Mouse (Mus musculus) heart, embryonic 11.5 days (tissue): Measurements from ENCODE around the gene D230025D16Rik. TPM values are rescaled to one million over a fixed set of nuclear protein-coding genes. Genes with fewer than 3 reads are reported as not detected.

Source experiments
- ATAC-seq: fragments of 200-750 bp; cut with Nextera tagmentation; replicated peaks from 2 replicates; pipeline ENCODE4 v1.8.0; 2017; ENCODE audit warnings: moderate library complexity; ENCODE audit not compliant: insufficient number of reproducible peaks, low FRiP score, low TSS enrichment
- H3K27ac ChIP-seq: fragments of 300-500 bp; sonication (generic); 2 replicates; pipeline ENCODE4 v1.5.1; 2014; ENCODE audit warnings: mild to moderate bottlenecking, low read depth, low read length
- H3K27me3 ChIP-seq: fragments of 300-500 bp; sonication (generic); 2 replicates; pipeline ENCODE4 v1.6.1; 2014; ENCODE audit warnings: mild to moderate bottlenecking, low read length, mixed read lengths; ENCODE audit not compliant: control insufficient read depth, insufficient read depth
- H3K36me3 ChIP-seq: fragments of 300-500 bp; sonication (generic); 2 replicates; pipeline ENCODE4 v1.6.1; 2014; ENCODE audit warnings: mild to moderate bottlenecking, low read length, moderate library complexity, mixed read lengths; ENCODE audit not compliant: control insufficient read depth, insufficient read depth
- H3K4me1 ChIP-seq: fragments of 300-500 bp; sonication (generic); 2 replicates; pipeline ENCODE4 v1.6.1; 2014; ENCODE audit warnings: low read length; ENCODE audit not compliant: control insufficient read depth, insufficient read depth
- H3K4me2 ChIP-seq: fragments of 300-500 bp; sonication (generic); 2 replicates; pipeline ENCODE4 v1.6.1; 2014; ENCODE audit warnings: mild to moderate bottlenecking, moderate library complexity
- H3K4me3 ChIP-seq: fragments of 300-500 bp; sonication (generic); 2 replicates; pipeline ENCODE4 v1.5.1; 2014; ENCODE audit warnings: low read depth, low read length
- H3K9ac ChIP-seq: fragments of 300-500 bp; sonication (generic); 2 replicates; pipeline ENCODE4 v1.6.1; 2014; ENCODE audit warnings: mild to moderate bottlenecking, low read depth, low read length, moderate library complexity
- H3K9me3 ChIP-seq: fragments of 300-500 bp; sonication (generic); replicated peaks from 2 replicates; pipeline ENCODE4 v1.6.1; 2016; ENCODE audit warnings: low read length; ENCODE audit not compliant: control insufficient read depth
- WGBS: fragments of 180-500 bp; shearing (Covaris S2); extraction: QIAGEN DNeasy Blood & Tissue Kit; methylation state at CpG from one replicate; pipeline ENCODE4 v1.1.7; 2014; ENCODE audit not compliant: insufficient replicate concordance; 5-methylcytosine and 5-hydroxymethylcytosine counted together
- polyA plus RNA-seq: library from polyadenylated mRNA; unstranded; fragments of >200 nt; fragmentation: Nextera tagmentation; extraction: Ambion mirVana; gene quantifications from 2 replicates; pipeline ENCODE4 v1.2.1, GENCODE M21; 2014

D230025D16Rik gene
- polyA plus RNA-seq, 1 experiment from 2014 or later: 20.9 TPM

- Histone ChIP-seq H3K27ac (no peak overlapping the region), H3K36me3 (no peaks in the 10 kb centered on the region; the same call in 1 of the 2 replicates), H3K27me3 (peaks cover 39% of the 10 kb centered on the region), H3K4me2 (no peak overlapping the region), H3K4me3 (no peak overlapping the region), H3K9me3 (no peaks in the 10 kb centered on the region), H3K4me1 (peaks cover 6% of the 10 kb centered on the region), H3K9ac (no peak overlapping the region)
- 61% methylated on average over 4 of the region's 4 CpGs for WGBS
- ATAC-seq: no peak
Measured at GRCm38 (mm10) chr8:105282239-105282638, 57.3 kb downstream of the D230025D16Rik start.

GRCm38 (mm10) chr8:105283074-105283473 is 58.1 kb downstream of the D230025D16Rik start:
- no peak overlapping the region for H3K4me3 ChIP-seq
- ATAC-seq: 0 out of 2 replicates have a peak, but pooled peaks have one; percentile 28
- H3K4me1 ChIP-seq: peaks cover 6% of the 10 kb centered on the region
- H3K9ac ChIP-seq: no peak overlapping the region
- H3K36me3 ChIP-seq: no peaks in the 10 kb centered on the region; the same call in 1 of the 2 replicates
- no peaks in the 10 kb centered on the region for H3K9me3 ChIP-seq
- no peak overlapping the region for H3K4me2 ChIP-seq
- no peak overlapping the region for H3K27ac ChIP-seq
- peaks cover 30% of the 10 kb centered on the region for H3K27me3 ChIP-seq
- WGBS: 26% methylated on average over 23 of the region's 23 CpGs

- H3K4me3 ChIP-seq: no peak overlapping the region
- H3K27me3 ChIP-seq: peaks cover 21% of the 10 kb centered on the region
- 50% methylated on average over 12 of the region's 12 CpGs for WGBS
- ATAC-seq: no peak
- H3K4me1 ChIP-seq: peaks cover 16% of the 10 kb centered on the region
- no peak overlapping the region for H3K4me2 ChIP-seq
- no peaks in the 10 kb centered on the region; the same call in 1 of the 2 replicates for H3K36me3 ChIP-seq
- no peak overlapping the region for H3K27ac ChIP-seq
- no peaks in the 10 kb centered on the region for H3K9me3 ChIP-seq
- H3K9ac ChIP-seq: no peak overlapping the region
Measured at GRCm38 (mm10) chr8:105285514-105285913, 60.6 kb downstream of the D230025D16Rik start.

DNA sequence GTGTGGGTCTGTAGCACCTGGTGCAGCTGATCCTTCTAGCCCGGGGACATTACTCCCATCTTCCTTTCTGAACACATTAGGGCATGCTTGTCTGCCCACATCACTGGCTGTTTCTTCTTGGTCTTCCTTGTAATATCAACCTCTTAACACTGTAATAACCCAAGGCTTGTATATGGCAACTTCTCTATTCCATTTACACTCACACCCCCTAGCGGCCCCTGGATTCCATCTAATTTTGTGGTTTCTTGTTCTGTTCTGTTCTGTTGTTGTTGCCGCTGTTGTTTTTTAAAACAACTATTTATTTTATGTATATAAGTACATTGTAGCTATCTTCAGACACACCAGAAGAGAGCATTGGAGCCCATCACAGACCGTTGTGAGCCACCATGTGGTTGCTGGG is 62.0 kb downstream of the D230025D16Rik start:
- Histone ChIP-seq H3K9me3 (no peaks in the 10 kb centered on the region), H3K4me3 (no peak overlapping the region), H3K36me3 (no peaks in the 10 kb centered on the region; the same call in 1 of the 2 replicates), H3K4me1 (peaks cover 20% of the 10 kb centered on the region), H3K27me3 (peaks cover 18% of the 10 kb centered on the region), H3K4me2 (no peak overlapping the region), H3K27ac (no peak overlapping the region), H3K9ac (no peak overlapping the region)
- no peak for ATAC-seq
- 85% methylated on average over 4 of the region's 4 CpGs for WGBS

GRCm38 (mm10) chr8:105288231-105288630 is 63.3 kb downstream of the D230025D16Rik start:
- H3K4me3 ChIP-seq: no peak overlapping the region
- WGBS: 89% methylated on average over 5 of the region's 5 CpGs
- H3K36me3 ChIP-seq: no peaks in the 10 kb centered on the region; the same call in 1 of the 2 replicates
- ATAC-seq: no peak
- H3K9ac ChIP-seq: no peak overlapping the region
- H3K4me1 ChIP-seq: peaks cover 20% of the 10 kb centered on the region
- peak overlapping the region; percentile 92; the same call in 1 of the 2 replicates for H3K4me2 ChIP-seq
- H3K27me3 ChIP-seq: peaks cover 11% of the 10 kb centered on the region
- no peak overlapping the region for H3K27ac ChIP-seq
- H3K9me3 ChIP-seq: no peaks in the 10 kb centered on the region

DNA sequence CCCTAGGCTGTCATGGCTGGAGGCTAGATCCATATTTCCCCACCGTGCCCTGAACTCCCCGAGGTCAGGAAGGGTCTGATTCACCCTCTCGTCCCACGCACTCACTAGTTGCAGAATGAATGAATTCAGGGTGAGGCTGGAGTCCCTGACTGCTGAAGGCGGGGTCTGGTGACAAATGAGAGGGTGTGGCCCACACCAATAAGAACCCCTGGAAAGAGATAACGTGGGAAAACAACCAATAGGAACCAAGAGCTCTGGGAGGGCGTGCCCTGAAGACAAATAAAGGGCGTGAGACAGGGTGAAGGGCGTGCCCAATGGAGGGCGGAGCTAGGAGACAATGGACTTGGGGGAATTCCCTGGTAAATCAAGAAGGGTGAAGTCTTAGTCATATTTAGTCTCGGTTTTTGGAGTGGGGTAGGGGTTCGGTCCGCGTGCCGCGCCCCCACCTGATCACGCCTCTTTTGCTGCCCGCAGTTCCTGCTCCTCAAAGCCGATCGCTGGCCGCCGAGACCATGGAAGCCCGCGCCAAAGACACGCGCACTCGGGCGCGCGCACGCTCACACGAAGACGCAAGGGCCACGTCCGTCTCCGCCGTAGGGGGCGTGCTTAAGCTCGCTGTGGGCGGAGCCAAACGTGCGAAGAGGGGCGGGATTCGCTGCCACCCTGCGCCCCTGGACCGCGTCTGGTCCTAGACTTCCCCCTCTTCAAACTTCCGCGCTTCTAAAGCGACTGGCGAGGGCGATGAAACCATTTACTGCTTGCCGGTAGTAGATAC is 64.2 kb downstream of the D230025D16Rik start:
- Histone ChIP-seq H3K4me2 (peak overlapping the region; percentile 92), H3K9ac (peak overlapping the region; percentile 72), H3K4me3 (peak overlapping the region; percentile 51), H3K27ac (peak overlapping the region; percentile 57; the same call in 1 of the 2 replicates), H3K4me1 (peaks cover 20% of the 10 kb centered on the region), H3K27me3 (peaks cover 16% of the 10 kb centered on the region), H3K9me3 (no peaks in the 10 kb centered on the region), H3K36me3 (no peaks in the 10 kb centered on the region; the same call in 1 of the 2 replicates)
- WGBS: 1% methylated on average over 53 of the region's 53 CpGs
- ATAC-seq: peak; percentile 92

GRCm38 (mm10) chr8:105289805-105290460 is 65.0 kb downstream of the D230025D16Rik start, which contains the start of gene 4931428F04Rik:
Gene 4931428F04Rik (minus strand): TSS chr8:105289864.
- Histone ChIP-seq H3K4me2 (peak within 1 kb of the TSS; percentile 92), H3K27me3 (peaks cover 16% of the 10 kb centered on the region), H3K9ac (peak within 1 kb of the TSS; percentile 72), H3K4me3 (peak within 1 kb of the TSS; percentile 51), H3K27ac (peak within 1 kb of the TSS; percentile 57; the same call in 1 of the 2 replicates), H3K9me3 (no peaks in the 10 kb centered on the region), H3K36me3 (no peaks in the 10 kb centered on the region; the same call in 1 of the 2 replicates), H3K4me1 (peaks cover 20% of the 10 kb centered on the region)
- WGBS: 1% methylated on average over 41 of the region's 43 CpGs
- ATAC-seq: no peak

GRCm38 (mm10) chr8:105290554-105291314 is 65.8 kb downstream of the D230025D16Rik start:
- ATAC-seq: no peak
- WGBS: 11% methylated on average over 31 of the region's 31 CpGs
- no peaks in the 10 kb centered on the region for H3K36me3 ChIP-seq
- H3K27ac ChIP-seq: no peak overlapping the region
- no peak overlapping the region for H3K9ac ChIP-seq
- H3K27me3 ChIP-seq: peaks cover 16% of the 10 kb centered on the region
- peaks cover 20% of the 10 kb centered on the region for H3K4me1 ChIP-seq
- H3K4me2 ChIP-seq: peak overlapping the region; percentile 92
- H3K4me3 ChIP-seq: peak overlapping the region; percentile 51; the same call in 1 of the 2 replicates
- H3K9me3 ChIP-seq: no peaks in the 10 kb centered on the region
